Mouse (Mus musculus) testis, adult 2 months (tissue): ENCODE data around the gene Zfp280d. TPM values are rescaled to one million over a fixed set of nuclear protein-coding genes. Genes with fewer than 3 reads are reported as not detected.

Source experiments
- H3K27ac ChIP-seq: fragments of 200-500 bp; 2 replicates; pipeline ENCODE4 v1.5.1; 2012; ENCODE audit warnings: low read depth, low read length; ENCODE audit not compliant: control insufficient read depth, insufficient read depth
- H3K27me3 ChIP-seq: fragments of 200-500 bp; 2 replicates; pipeline ENCODE4 v1.6.1; 2012; ENCODE audit warnings: mild to moderate bottlenecking, low read length, moderate library complexity; ENCODE audit not compliant: control insufficient read depth, insufficient read depth
- H3K36me3 ChIP-seq: fragments of 200-500 bp; 2 replicates; pipeline ENCODE4 v1.6.1; 2012; ENCODE audit warnings: mild to moderate bottlenecking, low read length; ENCODE audit not compliant: control insufficient read depth, insufficient read depth
- H3K4me1 ChIP-seq: fragments of 200-500 bp; 2 replicates; pipeline ENCODE4 v1.6.1; 2012; ENCODE audit warnings: low read length; ENCODE audit not compliant: control insufficient read depth, insufficient read depth
- H3K4me3 ChIP-seq: fragments of 200-500 bp; 2 replicates; pipeline ENCODE4 v1.5.1; 2012; ENCODE audit warnings: low read depth, mild to moderate bottlenecking, low read length, moderate library complexity, mixed read lengths; ENCODE audit not compliant: control insufficient read depth
- CTCF ChIP-seq: fragments of 200-500 bp; IDR thresholded peaks from 2 replicates; pipeline ENCODE4 v1.5.1; 2012; ENCODE audit warnings: low read depth, mild to moderate bottlenecking, inconsistent platforms, low read length, moderate library complexity; ENCODE audit not compliant: control insufficient read depth, insufficient read depth, insufficient replicate concordance
- POLR2A ChIP-seq: fragments of 200-500 bp; IDR thresholded peaks from 2 replicates; pipeline ENCODE4 v1.6.1; 2012; ENCODE audit warnings: low read depth, mild to moderate bottlenecking, inconsistent platforms, low read length, moderate library complexity; ENCODE audit not compliant: control insufficient read depth
- polyA plus RNA-seq: library from polyadenylated mRNA; depleted of rRNA; stranded (reverse); fragments of >200 nt; gene quantifications from 2 replicates; pipeline ENCODE4 v1.2.3, GENCODE M21; 2012

The Zfp280d gene
- polyA plus RNA-seq, 1 experiment = 12.9 TPM

GRCm38 (mm10) chr9:72273646-72274410 is 832 bp upstream of the Zfp280d start:
- TF ChIP-seq CTCF (no peak), POLR2A (no peak)
- Histone ChIP-seq H3K36me3 (no peaks in the 10 kb centered on the region), H3K27ac (no peak overlapping the region), H3K27me3 (no peaks in the 10 kb centered on the region), H3K4me3 (no peak overlapping the region), H3K4me1 (peaks cover 5% of the 10 kb centered on the region)

DNA sequence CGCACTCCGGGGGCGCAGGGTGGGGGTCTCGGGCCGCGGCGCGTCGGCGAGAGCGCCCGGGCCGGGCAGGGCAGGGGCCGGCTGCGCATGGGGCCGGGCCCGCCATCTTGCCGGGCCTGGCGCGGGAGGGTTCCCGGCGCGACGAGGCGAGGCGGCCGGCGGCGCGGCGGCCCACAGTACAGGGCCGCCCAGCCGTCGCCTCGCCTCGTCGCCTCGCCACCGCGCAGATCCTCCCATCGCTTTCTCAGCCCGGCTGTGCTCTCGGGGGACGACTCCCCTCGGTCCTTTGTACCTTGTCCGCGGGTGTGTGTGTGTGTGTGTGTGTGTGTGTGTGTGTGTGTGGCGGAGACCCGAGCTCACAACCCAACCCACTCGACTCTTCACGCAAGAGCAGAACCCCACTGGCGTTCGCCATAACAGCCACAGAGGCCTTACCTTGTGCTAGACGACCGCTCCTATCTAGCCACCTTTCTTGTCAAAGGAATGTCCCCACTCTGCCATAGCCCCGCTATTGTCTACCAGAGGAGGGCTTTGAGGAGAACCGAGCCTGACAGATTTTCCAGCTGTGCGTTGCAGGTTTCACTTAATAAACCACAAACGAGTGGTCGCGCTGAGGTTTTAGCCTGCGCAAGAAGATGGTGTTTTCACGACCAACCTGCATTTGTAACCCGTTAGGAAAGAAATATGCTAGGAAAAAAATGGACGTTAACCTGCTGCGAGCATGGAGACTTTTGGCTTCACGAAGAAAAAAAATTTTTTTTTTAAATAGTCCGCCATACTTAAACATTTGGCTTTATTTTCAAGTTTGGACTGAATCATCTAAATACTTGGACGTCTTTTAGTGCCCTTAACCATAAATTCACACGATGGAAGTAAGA is 680 bp downstream of the Zfp280d start:
- H3K4me1 ChIP-seq = peaks cover 5% of the 10 kb centered on the region
- H3K27me3 ChIP-seq = no peaks in the 10 kb centered on the region
- H3K27ac ChIP-seq = peak overlapping the region; percentile 100
- TF ChIP-seq CTCF (no peak), POLR2A (peak; percentile 17; the same call in 1 of the 2 replicates)
- H3K4me3 ChIP-seq = peak overlapping the region; percentile 100
- no peaks in the 10 kb centered on the region for H3K36me3 ChIP-seq

DNA sequence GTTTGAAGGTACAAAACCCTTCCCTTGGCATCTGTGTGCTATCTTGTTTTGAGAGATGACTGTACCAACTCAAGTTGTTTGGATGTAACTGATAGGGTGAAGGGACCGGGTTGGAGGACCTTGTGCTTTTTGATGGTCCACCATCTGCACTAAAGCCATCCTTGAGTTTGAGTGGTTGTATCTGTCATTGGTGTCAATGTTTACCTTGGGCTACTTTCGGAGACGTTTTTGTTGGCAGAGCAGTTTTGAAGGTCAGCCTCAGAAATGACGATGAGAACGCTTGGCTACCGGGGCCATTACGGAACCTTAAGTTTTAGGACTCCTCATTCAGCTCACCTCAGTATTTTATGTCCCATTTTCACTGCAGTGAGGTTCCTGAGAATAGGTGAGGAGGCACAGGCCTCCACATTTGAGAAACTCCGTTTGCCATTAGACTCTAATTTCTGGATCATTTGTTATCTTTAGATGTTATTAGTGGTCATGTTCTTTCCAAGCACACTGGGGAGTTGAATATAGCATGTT is 1.4 kb downstream of the Zfp280d start:
- peak overlapping the region; percentile 64; the same call in 1 of the 2 replicates for H3K27ac ChIP-seq
- H3K27me3 ChIP-seq = no peaks in the 10 kb centered on the region
- H3K36me3 ChIP-seq = no peaks in the 10 kb centered on the region
- TF ChIP-seq CTCF (no peak), POLR2A (no peak)
- H3K4me3 ChIP-seq = peak overlapping the region; percentile 100
- H3K4me1 ChIP-seq = peaks cover 5% of the 10 kb centered on the region

DNA sequence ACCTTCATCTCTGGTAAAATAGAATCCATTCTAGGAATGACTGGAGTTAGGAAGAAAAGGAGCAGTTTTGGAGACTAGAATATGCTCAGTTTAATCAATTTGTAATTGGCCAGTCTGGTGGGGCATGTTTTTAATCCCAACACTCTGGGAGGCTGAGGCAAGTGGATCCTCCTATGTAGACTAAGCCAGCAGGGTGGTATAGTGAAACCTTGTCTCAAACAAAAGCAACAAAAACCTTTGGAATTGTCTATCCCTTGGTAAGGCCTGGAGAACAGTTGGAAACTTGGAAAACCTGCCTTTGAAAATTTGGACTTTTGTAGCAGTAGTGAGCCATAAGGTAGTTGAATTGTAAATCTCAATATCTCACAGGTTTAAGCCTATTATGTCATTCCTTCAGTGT is 2.3 kb downstream of the Zfp280d start:
- no peaks in the 10 kb centered on the region for H3K27me3 ChIP-seq
- peak overlapping the region; percentile 29; the same call in 1 of the 2 replicates for H3K4me3 ChIP-seq
- TF ChIP-seq POLR2A = no peak
- TF ChIP-seq CTCF = no peak
- no peak overlapping the region for H3K27ac ChIP-seq
- H3K4me1 ChIP-seq = peaks cover 5% of the 10 kb centered on the region
- no peaks in the 10 kb centered on the region for H3K36me3 ChIP-seq

DNA sequence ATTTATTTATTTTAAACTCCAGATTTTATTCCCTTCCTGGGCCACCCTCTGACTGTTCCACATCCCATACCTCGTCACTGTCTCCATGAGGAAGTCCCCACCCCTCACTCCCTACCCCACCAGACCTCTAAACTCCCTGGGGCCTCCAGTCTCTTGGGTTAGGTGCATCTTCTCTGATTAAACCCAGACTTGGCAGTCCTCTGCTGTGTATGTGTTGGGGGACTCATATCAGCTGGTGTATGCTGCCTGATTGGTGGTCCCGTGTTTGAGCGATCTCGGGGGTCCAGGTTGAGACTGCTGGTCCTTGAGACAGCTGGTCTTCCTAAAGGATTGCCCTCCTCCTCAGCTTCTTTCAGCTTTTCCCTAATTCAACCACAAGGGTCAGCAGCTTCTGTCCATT is 5.3 kb downstream of the Zfp280d start:
- no peaks in the 10 kb centered on the region for H3K27me3 ChIP-seq
- H3K36me3 ChIP-seq = no peaks in the 10 kb centered on the region
- H3K4me1 ChIP-seq = peaks cover 5% of the 10 kb centered on the region
- H3K4me3 ChIP-seq = no peak overlapping the region
- no peak overlapping the region for H3K27ac ChIP-seq
- no peak for TF ChIP-seq POLR2A
- no peak for TF ChIP-seq CTCF

GRCm38 (mm10) chr9:72287696-72288095 is 13.0 kb downstream of the Zfp280d start:
- H3K36me3 ChIP-seq = no peaks in the 10 kb centered on the region
- H3K27me3 ChIP-seq = no peaks in the 10 kb centered on the region

DNA sequence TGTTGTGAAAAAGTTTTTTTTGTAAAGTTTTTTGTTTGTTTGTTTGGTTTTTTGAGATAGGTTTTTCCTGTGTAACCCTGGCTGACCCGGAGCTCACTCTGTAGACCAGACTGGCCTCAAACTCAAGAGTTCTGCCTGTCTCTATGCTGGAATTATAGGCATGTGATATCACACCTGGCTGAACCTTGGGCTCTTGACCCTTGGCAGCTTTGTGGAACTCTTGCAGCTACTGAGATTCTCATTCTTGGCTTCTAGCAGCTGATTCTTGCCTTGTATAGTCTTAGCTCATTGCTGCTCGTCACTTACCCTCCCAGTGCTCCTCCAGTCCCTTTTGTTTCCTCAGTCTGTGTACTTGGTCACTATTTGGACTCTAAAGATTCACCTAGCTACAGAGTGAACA is 13.6 kb downstream of the Zfp280d start:
- peaks cover 2% of the 10 kb centered on the region for H3K4me1 ChIP-seq
- H3K36me3 ChIP-seq = no peaks in the 10 kb centered on the region

More at GRCm38 (mm10) chr9:72287696-72288095, 13.0 kb downstream of the Zfp280d start:
- no peak overlapping the region for H3K27ac ChIP-seq
- no peak overlapping the region for H3K4me3 ChIP-seq
- TF ChIP-seq CTCF (no peak), POLR2A (no peak)
- peaks cover 2% of the 10 kb centered on the region for H3K4me1 ChIP-seq

More for the DNA sequence above, 13.6 kb downstream of the Zfp280d start:
- TF ChIP-seq CTCF (no peak), POLR2A (no peak)
- Histone ChIP-seq H3K4me3 (no peak overlapping the region), H3K27ac (no peak overlapping the region), H3K27me3 (no peaks in the 10 kb centered on the region)
